Mouse (Mus musculus) myocyte (in vitro differentiated cells): Measurements from ENCODE around the gene H2-M10.2. TPM values are rescaled to one million over a fixed set of nuclear protein-coding genes. Genes with fewer than 3 reads are reported as not detected.

Source experiments
- H3K27me3 ChIP-seq: one replicate; pipeline ENCODE4 v1.6.1; 2011; ENCODE audit not compliant: control insufficient read depth, insufficient read depth, insufficient read length
- H3K36me3 ChIP-seq: one replicate; pipeline ENCODE4 v1.6.1; 2011; ENCODE audit not compliant: control insufficient read depth, insufficient read depth
- H3K4me2 ChIP-seq: one replicate; pipeline ENCODE4 v1.6.1; 2011; ENCODE audit warnings: low read depth, control low read depth
- H3K4me3 ChIP-seq: one replicate; pipeline ENCODE4 v1.5.1; 2011; ENCODE audit warnings: mild to moderate bottlenecking, control low read depth, moderate library complexity
- H3K79me2 ChIP-seq: one replicate; pipeline ENCODE4 v1.6.1; 2011; ENCODE audit not compliant: control insufficient read depth, insufficient read depth
- H3ac ChIP-seq: one replicate; pipeline ENCODE4 v1.6.1; 2011; ENCODE audit not compliant: control insufficient read depth, insufficient read length
- CEBPB ChIP-seq: IDR thresholded peaks from 2 replicates; pipeline ENCODE4 v1.6.1; 2011; ENCODE audit warnings: mild to moderate bottlenecking, moderate library complexity; ENCODE audit not compliant: poor library complexity, insufficient read depth, severe bottlenecking
- E2F4 ChIP-seq: IDR thresholded peaks from one replicate; pipeline ENCODE4 v1.6.1; 2011; ENCODE audit warnings: mild to moderate bottlenecking, control low read depth, moderate library complexity; ENCODE audit not compliant: insufficient read depth
- MAX ChIP-seq: IDR thresholded peaks from one replicate; pipeline ENCODE4 v1.6.1; 2011; ENCODE audit warnings: low read depth, mild to moderate bottlenecking, control low read depth
- MYOD1 ChIP-seq, 3 experiments: IDR thresholded peaks; one replicate each; pipeline ENCODE4 v1.6.1; 2011; ENCODE audit warnings: control low read depth in 2 of 3, low read depth in 2 of 3, mild to moderate bottlenecking in 2 of 3, moderate library complexity in 1 of 3; ENCODE audit not compliant: insufficient read length in 2 of 3, control insufficient read depth in 1 of 3
- MYOG ChIP-seq, 3 experiments: IDR thresholded peaks; one replicate each; pipeline ENCODE4 v1.6.1; 2011; ENCODE audit warnings: control low read depth in 2 of 3, low read depth in 2 of 3, mild to moderate bottlenecking in 2 of 3; ENCODE audit not compliant: insufficient read length in 2 of 3, control insufficient read depth in 1 of 3, insufficient read depth in 1 of 3
- POLR2A ChIP-seq: IDR thresholded peaks from one replicate; pipeline ENCODE4 v1.6.1; 2011; ENCODE audit warnings: low read depth, mild to moderate bottlenecking, control low read depth, moderate library complexity; ENCODE audit not compliant: insufficient read length
- POLR2AphosphoS2 ChIP-seq: IDR thresholded peaks from one replicate; pipeline ENCODE4 v1.6.1; 2011; ENCODE audit warnings: low read depth, control low read depth; ENCODE audit not compliant: insufficient read length
- REST ChIP-seq: IDR thresholded peaks from one replicate; pipeline ENCODE4 v1.6.1; 2011; ENCODE audit warnings: mild to moderate bottlenecking, control low read depth, moderate library complexity; ENCODE audit not compliant: insufficient read depth, insufficient read length
- SRF ChIP-seq: IDR thresholded peaks from one replicate; pipeline ENCODE4 v1.6.1; 2011; ENCODE audit warnings: low read depth; ENCODE audit not compliant: control insufficient read depth, insufficient read length
- TCF12 ChIP-seq: IDR thresholded peaks from one replicate; pipeline ENCODE4 v1.6.1; 2011; ENCODE audit warnings: mild to moderate bottlenecking, control low read depth; ENCODE audit not compliant: poor library complexity, insufficient read depth, severe bottlenecking
- TCF3 ChIP-seq: IDR thresholded peaks from one replicate; pipeline ENCODE4 v1.6.1; 2011; ENCODE audit warnings: low read depth, control low read depth; ENCODE audit not compliant: insufficient read length
- USF1 ChIP-seq: IDR thresholded peaks from one replicate; pipeline ENCODE4 v1.6.1; 2011; ENCODE audit warnings: low read depth, mild to moderate bottlenecking, control low read depth, moderate library complexity
- polyA plus RNA-seq: library from polyadenylated mRNA; unstranded; fragments of >200 nt; fragmentation: generic; extraction: Trizol; gene quantifications from one replicate; pipeline ENCODE4 v1.2.1, GENCODE M21; 2012; ENCODE audit warnings: missing spikeins

The H2-M10.2 gene
- polyA plus RNA-seq, 1 experiment, result not detected

DNA sequence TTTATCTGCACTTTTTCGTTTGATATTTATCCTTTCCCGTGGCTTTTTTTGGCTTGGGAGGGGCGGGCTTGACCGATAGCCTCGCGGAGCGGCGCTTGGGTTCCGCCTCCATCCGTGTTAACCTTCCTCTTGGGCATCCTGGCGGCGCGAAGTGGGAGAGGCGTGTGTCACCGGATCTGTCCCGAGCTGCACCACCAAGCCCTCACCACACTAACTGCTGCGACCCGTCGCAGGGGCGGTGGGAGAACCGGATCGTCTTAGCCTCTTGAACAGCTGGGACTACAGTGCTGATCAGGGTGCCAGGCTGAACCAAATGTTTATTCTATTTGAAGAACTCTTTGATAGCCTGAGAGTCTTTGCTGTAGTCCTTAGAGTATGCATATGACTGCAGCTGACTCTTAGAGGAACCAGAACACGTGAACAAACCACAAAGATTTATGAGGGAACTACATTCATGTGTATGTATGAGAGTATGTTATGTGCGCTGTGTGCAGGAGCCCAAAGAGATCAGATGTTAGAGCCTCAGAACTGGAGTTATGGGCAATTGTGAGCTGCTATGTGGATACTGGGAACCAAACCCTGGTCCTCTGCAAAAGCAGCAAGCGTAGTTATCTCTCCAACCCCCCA, 33.9 kb downstream of the H2-M10.2 start:
- H3ac ChIP-seq, result no peak overlapping the region
- H3K4me2 ChIP-seq, result peak overlapping the region; percentile 80
- TF ChIP-seq MYOG (IDR thresholded peaks at IDR 0.05; ENCODE audit: control insufficient read depth in 1 of 3, insufficient read depth in 1 of 3, insufficient read length in 2 of 3, low read depth in 2 of 3) (peak; percentile 80 to 92 (median 84)), POLR2A (no peak), REST (no peak), MAX (no peak), E2F4 (no peak), SRF (no peak), CEBPB (no peak), TCF12 (peak; percentile 51), POLR2AphosphoS2 (no peak), MYOD1 (IDR thresholded peaks at IDR 0.05; ENCODE audit: control insufficient read depth in 1 of 3, insufficient read length in 2 of 3, low read depth in 2 of 3) (peak in 2 of 3 experiments; percentile 73 to 81), USF1 (peak; percentile 62), TCF3 (peak; percentile 5)
- peaks cover 5% of the 10 kb centered on the region for H3K27me3 ChIP-seq
- peak overlapping the region; percentile 12 for H3K4me3 ChIP-seq
- no peaks in the 10 kb centered on the region for H3K36me3 ChIP-seq
- H3K79me2 ChIP-seq, result no peaks in the 10 kb centered on the region

DNA sequence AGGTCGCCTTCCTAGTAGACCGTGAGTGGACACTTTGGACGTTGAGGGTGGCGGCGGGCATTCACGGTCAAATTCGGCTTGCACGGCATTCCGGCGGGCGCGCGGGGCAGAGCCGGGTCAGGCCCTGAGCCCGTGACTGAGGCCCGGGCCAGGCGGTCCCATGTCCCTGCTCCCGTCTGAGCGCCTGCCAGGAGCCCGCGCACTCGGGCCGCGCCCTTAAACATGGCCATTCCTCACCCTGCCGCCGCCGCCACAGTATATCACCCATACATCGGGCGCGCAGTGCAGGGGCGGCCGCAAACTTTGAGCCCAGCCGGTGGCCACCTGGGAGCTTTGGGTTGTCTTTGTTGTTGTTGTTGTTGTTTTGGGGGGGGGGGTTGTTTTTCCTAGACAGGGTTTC, 37.4 kb downstream of the H2-M10.2 start:
- Histone ChIP-seq H3ac (no peak overlapping the region), H3K36me3 (no peaks in the 10 kb centered on the region), H3K4me2 (no peak overlapping the region), H3K27me3 (peaks cover 5% of the 10 kb centered on the region), H3K79me2 (no peaks in the 10 kb centered on the region), H3K4me3 (no peak overlapping the region)
- TF ChIP-seq POLR2AphosphoS2 (no peak), REST (no peak), MYOG (IDR thresholded peaks at IDR 0.05; ENCODE audit: control insufficient read depth in 1 of 3, insufficient read depth in 1 of 3, insufficient read length in 2 of 3, low read depth in 2 of 3) (no peak), TCF3 (no peak), MYOD1 (IDR thresholded peaks at IDR 0.05; ENCODE audit: control insufficient read depth in 1 of 3, insufficient read length in 2 of 3, low read depth in 2 of 3) (no peak)

DNA sequence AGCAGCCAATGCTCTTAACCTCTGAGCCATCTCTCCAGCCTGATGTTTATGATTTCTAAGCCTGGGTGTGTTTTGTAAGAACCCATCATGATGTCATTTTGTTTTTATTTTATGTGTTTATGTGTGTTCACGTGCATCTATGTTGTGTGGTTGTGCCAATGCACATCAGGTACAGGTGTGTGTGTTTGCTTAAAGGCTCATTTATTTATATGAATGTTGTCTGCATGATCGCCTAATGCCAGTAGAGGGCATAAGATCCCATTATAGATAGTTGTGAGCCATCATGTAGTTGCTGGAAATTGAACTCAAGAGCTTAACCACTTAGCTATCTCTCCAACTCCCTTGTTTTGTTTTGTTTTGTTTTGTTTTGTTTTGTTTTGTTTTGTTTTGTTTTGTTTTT, 40.5 kb downstream of the H2-M10.2 start:
- no peak for TF ChIP-seq CEBPB
- TF ChIP-seq MAX, result no peak
- TF ChIP-seq POLR2AphosphoS2, result no peak
- TF ChIP-seq REST, result no peak
- no peak for TF ChIP-seq TCF12
- no peak for TF ChIP-seq SRF
- TF ChIP-seq POLR2A, result no peak
- no peak for TF ChIP-seq E2F4
- no peak for TF ChIP-seq TCF3
- no peak for TF ChIP-seq MYOD1 (IDR thresholded peaks at IDR 0.05; ENCODE audit: control insufficient read depth in 1 of 3, insufficient read length in 2 of 3, low read depth in 2 of 3)
- no peak for TF ChIP-seq USF1
- H3ac ChIP-seq, result no peak overlapping the region
- peaks cover 5% of the 10 kb centered on the region for H3K27me3 ChIP-seq
- no peak overlapping the region for H3K4me2 ChIP-seq
- no peak overlapping the region for H3K4me3 ChIP-seq
- no peaks in the 10 kb centered on the region for H3K79me2 ChIP-seq
- H3K36me3 ChIP-seq, result no peaks in the 10 kb centered on the region

DNA sequence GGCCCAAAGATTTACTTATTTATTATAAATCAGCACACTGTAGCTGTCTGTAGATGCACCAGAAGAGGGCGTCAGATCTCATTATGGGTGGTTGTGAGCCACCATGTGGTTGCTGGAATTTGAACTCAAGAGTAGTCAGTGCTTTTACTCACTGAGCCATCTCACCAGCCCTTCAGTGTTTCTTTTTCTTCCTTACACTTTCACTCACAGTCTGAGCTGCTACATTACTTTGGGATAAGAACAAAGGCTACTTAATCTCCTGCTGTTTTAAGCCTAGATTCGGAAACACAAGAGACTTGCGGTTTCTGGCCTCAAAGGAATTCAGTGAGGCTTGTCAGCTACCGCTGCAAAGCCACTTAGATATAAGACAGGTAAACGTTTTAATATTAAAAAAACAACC, 42.3 kb downstream of the H2-M10.2 start:
- no peak for TF ChIP-seq MYOG (IDR thresholded peaks at IDR 0.05; ENCODE audit: control insufficient read depth in 1 of 3, insufficient read depth in 1 of 3, insufficient read length in 2 of 3, low read depth in 2 of 3)
- Histone ChIP-seq H3K79me2 (no peaks in the 10 kb centered on the region), H3K4me2 (no peak overlapping the region), H3K4me3 (no peak overlapping the region), H3K27me3 (peaks cover 5% of the 10 kb centered on the region), H3ac (no peak overlapping the region), H3K36me3 (no peaks in the 10 kb centered on the region)

DNA sequence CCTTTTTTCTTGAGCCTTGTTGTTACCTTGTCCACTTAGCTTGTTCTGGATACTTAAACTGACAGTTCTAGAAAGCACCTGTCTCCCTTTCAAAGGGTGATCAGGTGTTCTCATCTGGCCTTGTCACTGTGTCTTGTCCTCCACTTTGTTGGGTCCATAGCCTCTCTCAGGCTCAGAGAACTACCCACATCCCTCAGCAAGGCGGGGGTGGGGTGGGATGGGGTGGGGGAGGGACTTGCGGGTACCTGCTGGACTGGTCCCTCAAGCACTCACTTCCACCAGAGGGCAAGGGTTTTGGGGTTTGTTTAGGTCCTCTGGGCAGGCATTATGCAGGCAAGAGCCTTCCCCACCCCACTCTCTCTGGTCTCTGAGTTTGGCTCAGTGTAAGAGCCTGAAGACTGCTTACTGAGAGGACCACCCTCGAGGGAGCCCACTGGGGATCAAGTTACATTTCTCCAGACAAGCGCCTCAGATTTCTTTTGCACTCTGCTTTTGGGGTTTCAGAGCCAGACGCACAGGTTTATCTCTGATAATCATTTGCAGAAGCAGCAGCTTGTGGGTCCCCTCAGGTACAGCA, 45.6 kb downstream of the H2-M10.2 start:
- Histone ChIP-seq H3K4me3 (no peak overlapping the region), H3K79me2 (no peaks in the 10 kb centered on the region), H3K36me3 (no peaks in the 10 kb centered on the region), H3K27me3 (no peaks in the 10 kb centered on the region), H3ac (no peak overlapping the region), H3K4me2 (peak overlapping the region; percentile 28)
- TF ChIP-seq TCF12 (no peak), E2F4 (no peak), MYOG (IDR thresholded peaks at IDR 0.05; ENCODE audit: control insufficient read depth in 1 of 3, insufficient read depth in 1 of 3, insufficient read length in 2 of 3, low read depth in 2 of 3) (no peak), REST (no peak), MAX (no peak), USF1 (no peak), SRF (no peak), MYOD1 (IDR thresholded peaks at IDR 0.05; ENCODE audit: control insufficient read depth in 1 of 3, insufficient read length in 2 of 3, low read depth in 2 of 3) (no peak), CEBPB (no peak), POLR2A (no peak), POLR2AphosphoS2 (no peak), TCF3 (no peak)
